34 mouse cellular contexts compared by ENCODE assay signal in genomic region chr2:11427596-11427995, GRCm38 (mm10).
"Had no signal": no experiment of that assay in that cellular context is flagged by ENCODE, and none has a peak within 500 bp of the region (broad histone marks: within the 10 kb centered on the region; RNA-seq: fewer than 3 reads in every experiment).

No protein-coding gene starts in this region.

- H3K36me3 ChIP-seq: heart, embryonic 10.5 days; heart, embryonic 13.5 days; heart, embryonic 15.5 days; hindbrain, embryonic 10.5 days; hindbrain, embryonic 12.5 days; hindbrain, embryonic 13.5 days; hindbrain, embryonic 15.5 days; intestine, embryonic 15.5 days; kidney, embryonic 15.5 days had no signal

- H3K27ac ChIP-seq: heart, embryonic 13.5 days; heart, embryonic 15.5 days; hindbrain, embryonic 10.5 days; hindbrain, embryonic 12.5 days; hindbrain, embryonic 13.5 days; hindbrain, embryonic 14.5 days; hindbrain, embryonic 15.5 days; hindbrain, postnatal 0 days; intestine, embryonic 15.5 days; kidney, embryonic 15.5 days; kidney, postnatal 0 days; layer of hippocampus, adult 2 months had no signal

- H3K4me2 ChIP-seq: heart, embryonic 11.5 days; heart, embryonic 13.5 days; heart, embryonic 15.5 days; hindbrain, embryonic 12.5 days; hindbrain, embryonic 13.5 days; hindbrain, embryonic 14.5 days; hindbrain, embryonic 15.5 days; intestine, embryonic 15.5 days; kidney, embryonic 15.5 days had no signal

- H3K4me3 ChIP-seq: heart, embryonic 10.5 days; heart, embryonic 13.5 days; heart, embryonic 15.5 days; hindbrain, embryonic 10.5 days; hindbrain, embryonic 12.5 days; hindbrain, embryonic 13.5 days; hindbrain, embryonic 15.5 days; intestine, embryonic 15.5 days; kidney, embryonic 15.5 days; layer of hippocampus, adult 2 months had no signal

- H3K9ac ChIP-seq: heart, embryonic 13.5 days; heart, embryonic 15.5 days; hindbrain, embryonic 12.5 days; hindbrain, embryonic 13.5 days; hindbrain, embryonic 14.5 days; hindbrain, embryonic 15.5 days; intestine, embryonic 15.5 days; kidney, embryonic 15.5 days had no signal

- H3K9me3 ChIP-seq: heart, embryonic 10.5 days; heart, embryonic 13.5 days; heart, embryonic 15.5 days; hindbrain, embryonic 10.5 days; hindbrain, embryonic 12.5 days; hindbrain, embryonic 13.5 days; hindbrain, embryonic 15.5 days; intestine, embryonic 15.5 days; kidney, embryonic 15.5 days had no signal

- DNase-seq: heart, postnatal 10 days; heart, postnatal 14 days; heart, postnatal 36 days; heart, postnatal 4 days; kidney, adult 11 months; kidney, adult 18-20 months; kidney, adult 2 months; kidney, adult 8-10 months; kidney, adult 9 months; kidney, postnatal 10 days; kidney, postnatal 14 days; kidney, postnatal 25 days; kidney, postnatal 36 days; kidney, postnatal 4 days; layer of hippocampus, adult 9-11 months; layer of hippocampus, postnatal 36 days had no signal

- H3K27me3 ChIP-seq: heart, embryonic 13.5 days; heart, embryonic 15.5 days; hindbrain, embryonic 12.5 days; hindbrain, embryonic 13.5 days; hindbrain, embryonic 15.5 days; intestine, embryonic 15.5 days; kidney, embryonic 15.5 days had no signal

- ATAC-seq: hindbrain, embryonic 16.5 days; hindbrain, postnatal 0 days; inflammation-experienced regulatory T-cells, adult 6 months; intestine, embryonic 15.5 days; intestine, embryonic 16.5 days; intestine, postnatal 0 days had no signal

- H3K4me1 ChIP-seq: hindbrain, embryonic 15.5 days had no signal
